Mouse (Mus musculus) T-helper 2 cell (primary cell): ENCODE data around the gene Slc39a1.

Source experiments
- in situ Hi-C: fragments of 300-600 bp; cut with MboI, MseI; formaldehyde crosslinking; loops from one replicate; pipeline ENCODE4 v1.15.1; 2025; ENCODE audit warnings: high pct_unique_total_duplicates

Gene Slc39a1

GRCm38 (mm10) chr3:90294651-90295050, 46.7 kb downstream of the Slc39a1 start:
- in situ Hi-C loops, result no loop called here
